Mouse (Mus musculus) thymus, adult 2 months (tissue): ENCODE measurements around the gene Hcn1.

Experiments
- CTCF ChIP-seq: fragments of 200-500 bp; IDR thresholded peaks from 2 replicates; pipeline ENCODE4 v1.5.1; 2012; ENCODE audit warnings: mild to moderate bottlenecking, control low read depth, low read length, moderate library complexity, borderline replicate concordance; ENCODE audit not compliant: control insufficient read depth, poor library complexity, insufficient read depth; ENCODE audit errors: extremely low read depth
- POLR2A ChIP-seq: fragments of 200-500 bp; IDR thresholded peaks from 2 replicates; pipeline ENCODE4 v1.6.1; 2012; ENCODE audit warnings: mild to moderate bottlenecking, low read length, control low read depth, moderate library complexity; ENCODE audit not compliant: control insufficient read depth, poor library complexity, insufficient read depth; ENCODE audit errors: extremely low read depth

DNA sequence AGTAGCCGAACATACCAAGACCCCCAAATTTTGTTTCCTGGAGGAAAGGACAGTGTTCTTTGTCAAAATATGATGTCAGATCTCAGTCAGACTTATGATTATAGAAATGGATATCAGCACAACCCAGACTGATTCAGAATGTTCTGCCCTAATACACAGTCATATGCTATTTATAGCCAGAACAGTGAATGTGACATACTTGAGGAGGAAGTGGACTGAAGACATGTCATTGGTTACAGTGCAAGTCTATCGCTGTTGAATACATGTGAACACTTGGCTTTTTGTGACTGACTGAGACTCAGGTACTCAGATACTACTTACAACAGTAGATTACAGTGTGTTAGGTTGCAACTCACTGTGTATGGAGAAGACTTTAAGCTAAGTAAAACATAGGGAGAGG lies 245.2 kb downstream of the Hcn1 start:
- TF ChIP-seq CTCF (no peak), POLR2A (no peak)
